Mouse (Mus musculus) midbrain, embryonic 15.5 days (tissue): ENCODE measurements at regions not wholly inside any gene's neighbourhood (a gene's known extent, or its start where the extent isn't known, plus 50 kb on each side); places are given as distances from the start of the nearest gene placed in this dataset.

Source experiments
- ATAC-seq: fragments of 200-750 bp; cut with Nextera tagmentation; replicated peaks from 2 replicates; pipeline ENCODE4 v1.8.0; 2017; ENCODE audit warnings: moderate TSS enrichment
- H3K27ac ChIP-seq: fragments of 300-500 bp; sonication (generic); 2 replicates; pipeline ENCODE4 v1.5.1; 2015; ENCODE audit warnings: mild to moderate bottlenecking, inconsistent platforms
- H3K27me3 ChIP-seq: fragments of 300-500 bp; sonication (generic); replicated peaks from 2 replicates; pipeline ENCODE4 v1.6.1; 2015; ENCODE audit warnings: inconsistent platforms
- H3K36me3 ChIP-seq: fragments of 300-500 bp; sonication (generic); replicated peaks from 2 replicates; pipeline ENCODE4 v1.6.1; 2015; ENCODE audit warnings: inconsistent platforms
- H3K4me1 ChIP-seq: fragments of 300-500 bp; sonication (generic); 2 replicates; pipeline ENCODE4 v1.6.1; 2015; ENCODE audit warnings: inconsistent platforms
- H3K4me2 ChIP-seq: fragments of 300-500 bp; sonication (generic); 2 replicates; pipeline ENCODE4 v1.6.1; 2015; ENCODE audit warnings: inconsistent platforms, mild to moderate bottlenecking, moderate library complexity
- H3K4me3 ChIP-seq: fragments of 300-500 bp; sonication (generic); 2 replicates; pipeline ENCODE4 v1.5.1; 2015; ENCODE audit warnings: mild to moderate bottlenecking, inconsistent platforms
- H3K9ac ChIP-seq: fragments of 300-500 bp; sonication (generic); 2 replicates; pipeline ENCODE4 v1.6.1; 2015; ENCODE audit warnings: mild to moderate bottlenecking, inconsistent platforms
- H3K9me3 ChIP-seq: fragments of 300-500 bp; sonication (generic); 2 replicates; pipeline ENCODE4 v1.6.1; 2016; ENCODE audit warnings: inconsistent platforms
- WGBS: fragments of 180-500 bp; shearing (Covaris S2); methylation state at CpG from one replicate; pipeline ENCODE4 v1.1.7; 2015; ENCODE audit warnings: mixed read lengths; 5-methylcytosine and 5-hydroxymethylcytosine counted together

GRCm38 (mm10) chr12:32273474-32273873 lies 65.0 kb upstream of the Pik3cg start:
- Histone ChIP-seq H3K9me3 (no peaks in the 10 kb centered on the region; the same call in 1 of the 2 replicates), H3K4me1 (no peaks in the 10 kb centered on the region), H3K4me2 (no peak overlapping the region), H3K9ac (no peak overlapping the region), H3K36me3 (no peaks in the 10 kb centered on the region), H3K4me3 (no peak overlapping the region), H3K27ac (no peak overlapping the region), H3K27me3 (no peaks in the 10 kb centered on the region)
- 94% methylated on average over 1 of the region's 1 CpGs for WGBS
- ATAC-seq: no peak

- Histone ChIP-seq H3K4me2 (no peak overlapping the region), H3K9ac (no peak overlapping the region), H3K4me1 (no peaks in the 10 kb centered on the region), H3K4me3 (no peak overlapping the region), H3K27me3 (no peaks in the 10 kb centered on the region), H3K27ac (no peak overlapping the region), H3K9me3 (no peaks in the 10 kb centered on the region), H3K36me3 (no peaks in the 10 kb centered on the region)
- 82% methylated on average over 4 of the region's 4 CpGs for WGBS
- no peak for ATAC-seq
Measured at GRCm38 (mm10) chr12:32279861-32280260, 71.4 kb upstream of the Pik3cg start.

- Histone ChIP-seq H3K36me3 (no peaks in the 10 kb centered on the region), H3K27me3 (no peaks in the 10 kb centered on the region), H3K4me1 (no peaks in the 10 kb centered on the region), H3K4me2 (no peak overlapping the region), H3K9ac (no peak overlapping the region), H3K27ac (no peak overlapping the region), H3K9me3 (no peaks in the 10 kb centered on the region), H3K4me3 (no peak overlapping the region)
- ATAC-seq: no peak
- WGBS: 86% methylated on average over 2 of the region's 2 CpGs
Measured at GRCm38 (mm10) chr12:32280309-32280708, 71.8 kb upstream of the Pik3cg start.

DNA sequence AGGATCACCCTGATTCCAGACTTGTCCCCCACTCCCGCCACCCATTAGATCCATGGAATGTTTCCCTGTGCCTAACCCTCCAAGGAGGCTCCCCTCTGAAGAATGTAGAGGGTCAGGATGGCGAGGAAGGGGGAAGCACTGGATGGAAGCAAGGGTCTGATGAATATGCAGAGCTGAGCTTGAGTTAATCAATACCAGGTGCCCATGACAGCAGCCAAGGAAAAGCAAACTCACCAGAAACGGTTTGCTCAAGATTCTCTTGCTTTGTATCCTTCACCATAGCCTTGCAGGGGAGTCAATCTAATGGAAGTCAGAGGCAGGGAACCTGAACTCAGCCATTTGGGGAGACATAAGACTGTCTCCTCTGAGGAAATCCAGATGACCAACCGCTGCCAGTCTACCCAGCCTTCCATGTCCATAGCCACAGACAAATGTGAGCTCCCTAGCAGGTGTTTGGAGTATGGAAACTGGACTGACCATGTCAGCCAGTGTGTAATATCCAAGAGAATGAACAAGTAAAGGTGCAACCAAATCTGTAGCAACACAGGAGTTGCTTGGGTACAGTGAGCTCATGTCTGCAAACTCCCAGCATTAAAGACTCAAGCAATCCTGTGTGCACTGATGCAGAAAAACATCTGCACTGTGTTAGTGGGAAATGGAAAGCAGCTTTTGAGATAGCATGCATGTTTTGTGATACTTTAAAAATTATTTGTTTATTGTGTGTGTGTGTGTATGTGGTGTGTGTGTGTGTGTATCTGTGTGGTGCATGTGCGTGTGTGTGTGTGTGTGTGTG lies 74.1 kb upstream of the Pik3cg start:
- H3K4me2 ChIP-seq: no peak overlapping the region
- no peaks in the 10 kb centered on the region for H3K4me1 ChIP-seq
- H3K9ac ChIP-seq: no peak overlapping the region
- no peaks in the 10 kb centered on the region for H3K27me3 ChIP-seq
- ATAC-seq: no peak
- H3K9me3 ChIP-seq: no peaks in the 10 kb centered on the region
- WGBS: 71% methylated on average over 5 of the region's 5 CpGs
- H3K4me3 ChIP-seq: no peak overlapping the region
- H3K27ac ChIP-seq: no peak overlapping the region
- no peaks in the 10 kb centered on the region for H3K36me3 ChIP-seq

DNA sequence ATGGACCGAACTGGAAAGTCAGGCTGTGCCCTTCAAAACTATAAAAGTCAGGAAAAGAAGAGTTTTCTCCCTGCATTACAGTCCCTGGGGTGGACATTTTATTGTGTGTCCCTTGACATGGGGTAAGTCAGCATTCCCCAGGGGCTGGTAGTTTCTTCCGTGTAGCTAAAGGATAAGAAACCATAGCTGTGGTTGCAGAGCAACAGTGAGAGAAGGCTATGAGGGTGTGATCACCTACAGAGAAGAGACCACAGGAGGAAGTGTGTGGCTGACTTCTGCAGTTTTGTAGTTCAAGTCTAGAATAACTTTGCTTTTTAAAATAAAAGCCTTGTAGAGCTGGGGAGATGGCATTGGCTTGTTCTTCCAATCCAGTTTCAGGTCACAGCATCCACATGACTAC lies 76.6 kb upstream of the Pik3cg start:
- WGBS: 72% methylated on average over 2 of the region's 2 CpGs
- H3K27me3 ChIP-seq: no peaks in the 10 kb centered on the region
- ATAC-seq: no peak

DNA sequence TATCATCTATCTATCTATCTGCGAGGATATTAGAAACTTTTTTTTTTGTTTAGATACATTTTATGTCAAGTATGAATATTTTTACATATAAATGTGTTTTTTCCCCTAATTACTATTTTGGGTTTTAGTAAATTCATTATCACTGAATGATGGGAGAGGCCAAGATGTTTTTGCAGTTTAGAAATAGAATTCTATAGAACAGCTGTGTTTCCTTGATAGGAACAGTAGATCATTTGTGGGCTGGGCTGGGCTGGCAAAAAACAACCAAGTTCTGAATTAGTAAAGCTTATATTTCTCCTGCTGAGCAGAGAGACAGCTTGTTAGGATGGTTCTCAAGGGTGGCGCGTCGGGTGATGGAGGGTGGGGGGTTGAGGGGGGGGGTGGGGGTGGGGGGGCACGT lies 78.2 kb upstream of the Pik3cg start:
- 31% methylated on average over 5 of the region's 5 CpGs for WGBS

More for the DNA sequence above, 76.6 kb upstream of the Pik3cg start:
- Histone ChIP-seq H3K36me3 (no peaks in the 10 kb centered on the region), H3K27ac (no peak overlapping the region), H3K9ac (no peak overlapping the region), H3K4me1 (no peaks in the 10 kb centered on the region), H3K4me3 (no peak overlapping the region), H3K9me3 (no peaks in the 10 kb centered on the region), H3K4me2 (no peak overlapping the region)

DNA sequence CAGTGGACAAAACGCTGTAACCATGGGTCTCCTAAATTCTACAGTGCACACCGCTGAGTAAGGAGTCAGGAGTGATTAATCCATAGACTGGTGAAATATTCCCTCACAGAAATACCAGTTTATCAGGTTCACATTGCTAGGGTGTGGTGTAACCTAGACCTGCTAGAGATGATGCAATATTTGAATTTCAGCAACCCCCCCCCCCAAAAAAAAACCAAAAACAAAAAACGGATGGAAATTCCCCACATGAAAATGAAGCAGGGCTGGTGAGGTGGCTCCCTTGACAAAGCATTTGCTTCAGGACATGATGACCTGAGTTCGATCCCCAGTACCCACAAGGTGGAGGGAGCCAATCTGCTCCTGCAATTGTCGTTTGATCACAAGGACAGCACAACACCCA lies 82.7 kb upstream of the Pik3cg start:
- Histone ChIP-seq H3K9me3 (no peaks in the 10 kb centered on the region), H3K9ac (no peak overlapping the region), H3K27ac (no peak overlapping the region), H3K36me3 (no peaks in the 10 kb centered on the region), H3K4me2 (no peak overlapping the region), H3K27me3 (no peaks in the 10 kb centered on the region), H3K4me3 (no peak overlapping the region), H3K4me1 (no peaks in the 10 kb centered on the region)
- 79% methylated on average over 5 of the region's 5 CpGs for WGBS
- ATAC-seq: no peak

More for the DNA sequence above, 78.2 kb upstream of the Pik3cg start:
- Histone ChIP-seq H3K9ac (no peak overlapping the region), H3K9me3 (no peaks in the 10 kb centered on the region), H3K36me3 (no peaks in the 10 kb centered on the region), H3K27ac (no peak overlapping the region), H3K4me1 (no peaks in the 10 kb centered on the region), H3K4me3 (no peak overlapping the region), H3K27me3 (no peaks in the 10 kb centered on the region), H3K4me2 (no peak overlapping the region)
- no peak for ATAC-seq

DNA sequence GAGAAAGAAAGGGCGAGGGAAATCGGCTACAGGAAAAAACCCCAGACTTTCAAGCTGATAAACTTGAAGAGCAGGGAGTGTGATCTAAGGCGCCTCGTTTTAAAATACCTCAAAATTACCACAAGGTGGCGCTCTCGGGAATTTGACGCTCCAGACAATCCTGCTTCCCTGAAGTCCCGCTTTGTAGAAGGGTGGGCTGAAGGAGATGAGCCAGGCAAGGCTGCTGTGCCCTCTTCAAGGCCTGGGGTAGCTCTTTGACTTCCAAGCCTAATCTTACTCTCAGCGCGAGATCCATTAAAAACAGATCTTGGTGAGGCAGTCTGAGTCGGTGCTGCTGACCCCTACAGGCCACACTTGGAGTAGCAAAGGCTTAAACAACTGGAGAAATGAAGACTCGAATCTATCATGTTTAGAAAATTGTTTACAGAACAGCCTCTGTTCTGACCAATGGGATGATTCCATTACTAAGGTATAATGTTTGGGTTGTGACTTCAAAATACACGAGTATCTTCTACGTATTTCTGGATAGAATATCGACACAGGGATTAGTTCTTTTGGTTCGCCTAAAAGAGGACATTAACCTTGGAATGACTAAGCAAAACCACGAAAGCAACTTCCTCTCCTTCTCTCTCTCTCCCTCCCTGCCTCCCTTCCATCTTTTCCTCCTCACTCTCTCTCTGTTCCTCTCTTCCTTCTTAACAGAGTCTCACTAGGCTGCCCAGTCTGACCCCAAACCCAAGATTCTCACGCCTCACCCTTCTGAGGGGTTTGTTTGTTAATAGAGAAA lies 83.7 kb upstream of the Pik3cg start:
- WGBS: 26% methylated on average over 18 of the region's 18 CpGs
- Histone ChIP-seq H3K4me3 (peak overlapping the region; percentile 37), H3K4me2 (peak overlapping the region; percentile 60), H3K36me3 (no peaks in the 10 kb centered on the region), H3K27ac (0 out of 2 replicates have a peak overlapping the region, but pooled peaks have one; percentile 52), H3K9me3 (no peaks in the 10 kb centered on the region), H3K27me3 (no peaks in the 10 kb centered on the region), H3K9ac (0 out of 2 replicates have a peak overlapping the region, but pooled peaks have one; percentile 38), H3K4me1 (no peaks in the 10 kb centered on the region)
- ATAC-seq: peak; percentile 92

DNA sequence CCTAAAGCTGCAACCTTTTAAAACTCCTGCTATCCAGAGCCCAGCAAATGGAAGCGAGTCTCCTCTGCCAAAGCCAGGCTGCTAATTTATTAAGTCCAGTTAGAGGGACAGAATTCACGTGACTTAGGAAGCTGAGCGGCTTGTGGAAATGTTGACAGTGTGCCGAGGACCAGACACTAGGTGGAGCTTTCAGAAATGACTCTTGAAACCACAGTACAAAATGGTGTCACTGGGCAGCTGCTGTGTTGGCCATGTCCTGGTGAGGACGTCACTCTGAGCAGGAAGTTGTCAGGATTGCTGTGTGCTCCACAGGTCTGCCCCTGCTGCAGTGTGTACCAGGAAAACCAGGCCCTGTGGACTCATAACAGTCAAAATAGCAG lies 84.3 kb upstream of the Pik3cg start:
- Histone ChIP-seq H3K36me3 (no peaks in the 10 kb centered on the region), H3K4me3 (no peak overlapping the region), H3K4me1 (no peaks in the 10 kb centered on the region), H3K27ac (no peak overlapping the region), H3K9ac (no peak overlapping the region), H3K27me3 (no peaks in the 10 kb centered on the region), H3K9me3 (no peaks in the 10 kb centered on the region), H3K4me2 (no peak overlapping the region)
- WGBS: 80% methylated on average over 5 of the region's 5 CpGs
- peak; percentile 38; the same call in 1 of the 2 replicates for ATAC-seq

DNA sequence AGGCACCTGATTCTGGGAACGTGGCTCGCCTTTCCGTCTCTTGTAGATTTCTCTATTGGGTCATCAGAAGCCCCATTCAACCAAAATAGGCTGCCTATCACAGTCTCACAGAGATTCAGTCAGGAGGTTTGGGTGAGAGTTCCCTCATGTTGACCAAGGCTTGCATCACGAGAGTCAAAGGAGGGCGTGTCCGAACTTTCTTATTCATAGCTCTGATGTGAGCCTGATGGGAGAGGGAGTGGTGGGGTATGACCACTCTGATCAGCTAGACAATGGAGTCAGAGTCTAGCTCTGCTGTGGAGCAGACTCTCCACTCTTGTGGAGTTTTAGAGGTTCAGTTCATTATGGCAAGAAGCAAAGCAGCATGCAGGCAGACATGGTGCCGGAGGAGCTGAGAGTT lies 81.1 kb upstream of the Ccdc71l start:
- H3K36me3 ChIP-seq: no peaks in the 10 kb centered on the region
- H3K9ac ChIP-seq: no peak overlapping the region
- 93% methylated on average over 7 of the region's 7 CpGs for WGBS
- no peak overlapping the region for H3K27ac ChIP-seq
- no peaks in the 10 kb centered on the region for H3K9me3 ChIP-seq
- ATAC-seq: no peak
- no peaks in the 10 kb centered on the region for H3K27me3 ChIP-seq
- H3K4me2 ChIP-seq: no peak overlapping the region
- no peak overlapping the region for H3K4me3 ChIP-seq
- no peaks in the 10 kb centered on the region for H3K4me1 ChIP-seq

GRCm38 (mm10) chr12:32299714-32300113 lies 78.8 kb upstream of the Ccdc71l start:
- Histone ChIP-seq H3K27me3 (no peaks in the 10 kb centered on the region), H3K9me3 (no peaks in the 10 kb centered on the region), H3K9ac (no peak overlapping the region), H3K4me2 (no peak overlapping the region), H3K4me1 (no peaks in the 10 kb centered on the region), H3K4me3 (no peak overlapping the region), H3K27ac (no peak overlapping the region), H3K36me3 (no peaks in the 10 kb centered on the region)
- no peak for ATAC-seq
- WGBS: 87% methylated on average over 2 of the region's 2 CpGs

GRCm38 (mm10) chr12:32305736-32306135 lies 72.8 kb upstream of the Ccdc71l start:
- ATAC-seq: no peak
- Histone ChIP-seq H3K36me3 (no peaks in the 10 kb centered on the region), H3K4me3 (no peak overlapping the region), H3K27me3 (no peaks in the 10 kb centered on the region), H3K27ac (no peak overlapping the region), H3K4me2 (no peak overlapping the region), H3K9me3 (no peaks in the 10 kb centered on the region), H3K4me1 (no peaks in the 10 kb centered on the region), H3K9ac (no peak overlapping the region)
- WGBS: 89% methylated on average over 5 of the region's 5 CpGs
